9 mouse cellular contexts compared by ENCODE assay signal in the genomic region with DNA sequence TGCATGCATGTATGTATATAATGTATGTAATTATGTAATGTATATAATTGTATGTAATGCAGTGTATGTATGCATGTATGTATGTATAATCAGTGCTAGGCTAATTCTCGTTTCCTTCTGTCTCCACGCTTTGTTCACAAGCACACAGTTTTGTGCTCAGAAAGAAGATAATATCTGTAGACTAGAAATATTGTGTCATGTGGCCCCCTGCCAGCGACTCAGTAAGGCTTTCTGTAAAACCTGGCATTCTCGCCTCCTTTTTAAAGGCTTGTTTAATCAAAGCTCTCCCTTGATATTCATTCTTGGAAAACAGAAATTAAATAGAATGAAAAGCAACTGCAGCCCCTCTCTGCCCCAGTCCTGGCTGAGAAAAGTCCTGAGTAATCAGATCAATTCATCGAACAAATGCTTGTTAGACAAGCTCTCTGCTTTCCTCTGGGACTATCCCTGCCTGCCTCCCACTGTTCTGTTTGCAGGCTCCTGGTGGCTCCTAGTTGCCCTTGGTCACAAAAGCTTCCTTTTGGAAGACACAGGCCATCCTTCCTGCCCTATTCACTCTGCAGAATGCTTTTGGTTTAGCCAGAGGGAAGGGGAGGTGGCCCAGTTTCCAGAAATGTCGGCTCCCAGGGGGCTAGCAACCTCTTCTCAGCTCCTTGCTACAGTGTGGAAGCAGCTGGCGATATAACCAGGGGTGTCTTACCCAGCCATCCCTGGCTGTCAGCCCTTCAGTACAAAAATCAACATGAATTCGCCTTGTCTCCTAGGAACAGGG. TPM values are rescaled to one million over a fixed set of nuclear protein-coding genes. Genes with fewer than 3 reads are reported as not detected.
A peak's percentile ranks its signal among the peaks of the same experiment; 100 is the strongest.
DNase-seq lines count a peak whose midpoint lies in the region; ATAC-seq lines count a peak whose summit lies in the region.
"Had no signal": no experiment of that assay in that cellular context is flagged by ENCODE, and none has a peak within 500 bp of the region (broad histone marks: within the 10 kb centered on the region; RNA-seq: fewer than 3 reads in every experiment).

No protein-coding gene starts in this region.

- intact Hi-C loops in left cerebral cortex, postnatal 10 days (cut with DNase I) = no loop called here
- intact Hi-C loops in left cerebral cortex, postnatal 36 days (cut with DNase I) = no loop called here

- peak; percentile 57 for DNase-seq in adrenal gland, postnatal 10 days
- no peak for DNase-seq in adrenal gland, adult 18-20 months (ENCODE audit: low spot score in 2 of 2)
- DNase-seq in left cerebral cortex, postnatal 10 days (ENCODE audit: extremely low spot score in 1 of 2, low spot score in 2 of 2) = peak; percentile 45 to 58
- DNase-seq in left cerebral cortex, postnatal 36 days (ENCODE audit: low spot score in 2 of 2) = no peak
- peak; percentile 40 to 84 for DNase-seq in layer of hippocampus, adult 18-20 months (ENCODE audit: low spot score in 2 of 2)
- DNase-seq in retina, postnatal 1 day = peak; percentile 54
- no peak for DNase-seq in spleen, adult 18-20 months

- ATAC-seq in CD4-positive, CD25-positive, alpha-beta regulatory T cell, adult 4 months = no peak

RNA-seq across cellular contexts. Expression of gene Cdhr3, which starts 20.6 kb away (rescaled TPM):
- under 1 TPM in 1 of 2 experiments, not detected in 1; 0.27 TPM for total RNA-seq in adrenal gland, postnatal 10 days (2021)
- not detected for total RNA-seq in adrenal gland, adult 18-20 months (2021)
- total RNA-seq in left cerebral cortex, postnatal 10 days (2021) = 1 to 10 TPM in 1 of 2 experiments, under 1 TPM in 1; 0.63 to 1.4 TPM
- 1 to 10 TPM; 1.0 to 2.2 TPM for total RNA-seq in left cerebral cortex, postnatal 36 days (2021)
- total RNA-seq in layer of hippocampus, adult 18-20 months (2021) = 1 to 10 TPM; 1.3 to 1.8 TPM
- polyA plus RNA-seq in CD4-positive, CD25-positive, alpha-beta regulatory T cell, adult 4 months (2017; shearing (Covaris generic)) = under 1 TPM; 0.44 to 0.47 TPM
- polyA plus RNA-seq: erythroblast, embryonic 14.5 days had no signal

Comparison
In these comparisons a context has a peak if more than half of its experiments do, and no peak if none do; other contexts are left out.
1. DNase-seq: peak in adrenal gland, postnatal 10 days (single experiment), left cerebral cortex, postnatal 10 days (2 of 2), layer of hippocampus, adult 18-20 months (2 of 2) and retina, postnatal 1 day (single experiment); none in adrenal gland, adult 18-20 months (0 of 2), left cerebral cortex, postnatal 36 days (0 of 2) and spleen, adult 18-20 months (0 of 2).